Mouse (Mus musculus) left cerebral cortex, postnatal 10 days (tissue): ENCODE results near the gene Sfxn5. TPM values are rescaled to one million over a fixed set of nuclear protein-coding genes. Genes with fewer than 3 reads are reported as not detected.

Experiments
- DNase-seq, 2 experiments: peaks; one replicate each; pipeline ENCODE4 v3.0.0; 2021 to 2022; ENCODE audit warnings: low spot score in 2 of 2, mixed read lengths in 1 of 2; ENCODE audit errors: extremely low spot score in 1 of 2
- intact Hi-C: fragments of 180-260 bp; cut with DNase I; formaldehyde crosslinking; loops from one replicate; pipeline ENCODE4 v1.15.1; 2025
- total RNA-seq, 2 experiments: library from RNA; stranded (reverse); gene quantifications; 2 replicates each; pipeline ENCODE4 v1.2.3; 2021

The Sfxn5 gene
- total RNA-seq, 2 experiments from 2014 or later: 136 to 141 TPM

DNA sequence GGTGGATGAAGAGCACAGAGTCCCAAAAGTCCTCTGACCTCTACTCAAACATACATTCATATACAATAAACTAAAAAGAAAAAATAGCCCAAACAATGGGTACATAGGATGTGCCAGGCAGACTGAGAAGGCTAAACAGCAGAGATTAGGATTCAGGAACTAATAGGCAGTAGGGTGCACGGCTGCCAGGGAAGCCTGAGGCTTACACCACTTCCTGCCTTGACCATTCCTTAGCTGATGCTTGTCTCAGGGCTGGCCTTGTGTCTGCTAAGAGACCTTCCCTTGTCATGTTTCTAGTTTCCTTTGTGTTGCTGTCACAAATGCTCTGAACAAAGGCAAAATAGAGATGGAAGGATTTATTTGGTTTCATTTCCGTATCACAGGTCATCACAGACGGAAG is 26.8 kb downstream of the Sfxn5 start:
- intact Hi-C loops: no loop called here
- no peak for DNase-seq

DNA sequence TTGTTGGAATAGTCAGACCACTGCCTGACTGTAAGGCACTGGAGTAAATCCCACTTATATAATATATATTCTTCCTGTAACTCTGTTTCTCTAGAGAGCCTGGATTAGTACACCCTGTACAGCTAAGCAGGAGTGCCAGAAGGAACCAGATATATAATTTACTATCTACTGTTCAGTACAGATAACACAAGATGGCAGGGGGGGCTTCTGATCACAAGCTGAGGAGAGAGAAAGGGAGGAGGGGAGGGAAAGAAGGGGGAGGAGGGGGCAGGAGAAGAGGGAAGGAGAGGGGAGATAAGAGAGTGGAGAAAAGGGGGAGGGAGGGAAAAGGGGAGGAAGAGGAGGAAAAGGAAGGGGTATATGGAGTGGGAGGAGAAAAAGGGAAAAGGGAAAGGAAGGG is 27.4 kb downstream of the Sfxn5 start:
- no peak for DNase-seq

DNA sequence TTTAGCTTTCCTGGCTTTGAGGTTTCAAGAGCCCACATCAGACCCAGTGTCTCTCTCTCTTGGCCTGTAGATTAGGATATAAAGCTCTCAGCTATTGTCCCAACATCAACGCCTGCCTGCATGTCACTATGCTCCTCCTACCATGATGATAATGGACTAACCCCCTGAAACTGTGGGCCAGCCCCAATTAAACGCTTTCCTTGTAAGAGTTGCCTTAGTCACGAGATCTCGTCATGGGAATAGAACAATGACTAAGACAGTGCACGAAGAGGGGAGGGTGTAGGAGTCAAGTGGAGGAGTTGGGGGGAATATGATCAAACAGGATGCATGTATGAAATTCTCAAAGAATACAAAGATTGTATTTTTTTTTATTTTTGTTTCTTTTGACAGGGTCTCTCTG is 28.3 kb downstream of the Sfxn5 start:
- intact Hi-C loops: no loop called here
- DNase-seq: no peak

More for the DNA sequence above, 27.4 kb downstream of the Sfxn5 start:
- intact Hi-C loops: no loop called here

DNA sequence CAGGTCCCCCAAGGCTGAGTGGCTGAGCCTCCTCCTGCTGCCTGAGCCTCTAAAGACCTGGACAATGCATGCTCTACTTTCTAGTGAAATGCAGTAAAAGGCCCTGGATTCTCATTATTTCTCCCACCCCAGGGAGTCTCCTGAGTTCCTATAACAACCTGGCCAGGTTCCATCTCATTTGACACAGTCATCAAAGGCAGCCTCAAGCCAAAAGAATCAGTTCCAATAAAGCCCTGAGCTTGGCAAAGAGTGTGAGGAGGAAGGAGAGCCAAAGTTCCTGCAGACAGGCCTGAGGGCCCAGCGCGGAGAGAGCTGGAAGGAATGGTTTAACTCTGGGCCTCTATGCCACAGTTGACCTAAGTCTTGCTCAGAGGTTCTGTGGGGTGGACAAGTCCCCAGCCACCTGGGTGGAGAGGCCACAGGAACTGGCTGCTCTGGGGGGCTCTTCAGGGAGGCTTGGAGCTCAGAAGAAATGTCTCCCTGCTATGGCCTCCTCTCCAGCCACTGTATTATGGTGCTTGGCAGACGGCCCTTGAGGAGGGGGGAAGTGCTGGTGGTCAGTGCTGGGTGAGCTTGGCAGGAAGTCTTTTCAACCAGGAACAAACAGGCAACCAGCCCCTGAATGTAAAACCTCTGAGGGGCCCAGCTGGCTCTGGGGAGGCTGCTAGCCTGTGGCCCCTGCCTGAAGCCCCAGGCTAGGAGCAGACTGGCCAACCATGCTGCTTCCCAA is 30.7 kb downstream of the Sfxn5 start:
- intact Hi-C loops: no loop called here
- DNase-seq: peak; percentile 76 to 80

DNA sequence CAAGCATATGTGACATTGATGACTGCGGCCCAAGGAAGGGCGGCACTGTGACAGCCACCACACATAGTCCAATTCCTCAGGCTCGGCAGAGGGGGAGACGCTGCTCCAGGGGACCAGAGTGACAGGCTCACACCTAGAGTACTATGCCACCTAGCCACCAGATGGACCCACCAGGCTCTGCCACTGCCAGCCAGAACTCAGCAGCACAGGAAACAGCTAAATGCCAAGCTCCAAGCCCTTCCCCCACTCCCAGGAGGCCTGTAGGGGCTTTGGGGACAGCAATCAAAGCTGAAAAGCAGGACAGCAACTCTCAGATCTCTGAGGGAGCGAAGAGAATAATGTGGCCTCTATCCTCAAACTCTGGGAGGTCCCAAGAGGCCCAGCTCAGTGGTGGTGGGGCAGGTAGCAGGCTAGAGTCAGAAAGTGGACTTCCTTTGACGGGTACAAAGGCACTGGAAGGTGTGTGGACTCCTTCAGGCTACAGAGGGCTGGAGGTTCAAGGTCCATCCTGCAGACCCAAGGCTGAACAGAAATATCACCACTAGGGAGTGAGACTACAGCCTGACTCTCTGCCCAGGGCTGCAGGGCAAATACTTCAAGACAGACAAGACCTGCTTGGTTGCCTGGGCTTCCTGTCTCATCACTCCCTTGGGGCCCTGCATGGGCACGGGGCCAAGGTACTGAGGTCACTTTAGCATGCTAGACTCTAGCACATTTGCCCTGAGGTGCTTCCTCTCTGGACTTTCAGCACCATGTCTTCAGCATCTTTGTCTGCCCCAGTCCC is 37.6 kb downstream of the Sfxn5 start:
- peak in 1 of 2 experiments; percentile 83 for DNase-seq
- intact Hi-C loops: loop anchor here (5.0 kb wide), 1 partner anchor 37 kb away; the partner anchor contains the start of gene Sfxn5

DNA sequence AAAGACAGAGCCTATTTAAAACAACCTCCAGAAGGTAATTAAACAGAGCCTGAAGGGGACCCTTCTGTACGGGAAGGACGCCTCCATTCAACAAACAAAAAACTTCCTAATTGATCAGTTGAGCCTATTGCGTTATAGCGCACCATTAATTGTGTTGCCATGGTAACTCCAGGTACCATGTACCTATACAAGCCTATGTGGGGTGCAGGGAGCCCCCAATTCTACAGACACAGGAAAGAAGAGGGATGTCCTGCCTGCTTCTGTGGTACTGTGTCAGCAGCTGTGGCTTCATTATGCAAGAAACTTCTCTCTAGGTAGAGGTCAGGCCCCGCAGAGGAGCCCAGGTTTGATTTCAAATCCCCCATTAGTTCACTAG is 39.2 kb downstream of the Sfxn5 start:
- no peak for DNase-seq
- intact Hi-C loops: no loop called here

DNA sequence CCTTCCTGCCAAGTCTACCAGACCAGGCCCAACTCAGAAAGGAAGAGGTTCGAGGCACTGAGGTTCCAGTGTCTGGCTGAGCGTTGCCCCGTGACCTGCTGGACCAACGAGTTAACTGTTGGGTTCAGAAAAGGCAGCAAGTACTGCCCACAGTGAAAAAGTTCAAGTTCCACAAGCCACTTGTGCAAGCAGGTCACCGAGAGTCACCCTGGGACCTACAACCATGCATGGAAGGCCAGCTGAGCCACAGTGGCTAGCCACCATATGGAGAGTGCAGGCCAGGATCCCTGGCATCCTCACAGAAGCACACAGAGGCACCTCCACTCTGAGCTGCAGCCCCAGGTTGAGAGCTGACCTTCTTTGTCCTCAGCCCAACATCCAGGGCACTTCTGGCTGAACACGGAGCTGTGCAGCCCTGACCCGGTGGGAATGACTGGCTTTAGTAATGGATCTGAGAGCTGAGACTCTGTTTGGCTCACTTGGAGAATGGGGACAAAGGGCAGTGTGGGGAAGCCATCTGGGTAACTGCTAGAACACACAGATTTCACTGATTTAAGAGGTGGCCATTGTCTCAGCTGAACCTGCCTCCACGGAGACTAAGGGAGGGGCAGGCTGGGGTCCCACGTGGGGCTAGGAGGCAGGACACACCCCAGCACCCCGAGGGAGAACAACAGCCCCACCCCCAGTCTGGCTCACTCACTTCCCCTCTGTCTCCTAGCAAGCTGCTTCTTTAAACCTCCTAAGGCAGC is 39.8 kb downstream of the Sfxn5 start:
- intact Hi-C loops: no loop called here
- peak in 1 of 2 experiments; percentile 61 for DNase-seq

DNA sequence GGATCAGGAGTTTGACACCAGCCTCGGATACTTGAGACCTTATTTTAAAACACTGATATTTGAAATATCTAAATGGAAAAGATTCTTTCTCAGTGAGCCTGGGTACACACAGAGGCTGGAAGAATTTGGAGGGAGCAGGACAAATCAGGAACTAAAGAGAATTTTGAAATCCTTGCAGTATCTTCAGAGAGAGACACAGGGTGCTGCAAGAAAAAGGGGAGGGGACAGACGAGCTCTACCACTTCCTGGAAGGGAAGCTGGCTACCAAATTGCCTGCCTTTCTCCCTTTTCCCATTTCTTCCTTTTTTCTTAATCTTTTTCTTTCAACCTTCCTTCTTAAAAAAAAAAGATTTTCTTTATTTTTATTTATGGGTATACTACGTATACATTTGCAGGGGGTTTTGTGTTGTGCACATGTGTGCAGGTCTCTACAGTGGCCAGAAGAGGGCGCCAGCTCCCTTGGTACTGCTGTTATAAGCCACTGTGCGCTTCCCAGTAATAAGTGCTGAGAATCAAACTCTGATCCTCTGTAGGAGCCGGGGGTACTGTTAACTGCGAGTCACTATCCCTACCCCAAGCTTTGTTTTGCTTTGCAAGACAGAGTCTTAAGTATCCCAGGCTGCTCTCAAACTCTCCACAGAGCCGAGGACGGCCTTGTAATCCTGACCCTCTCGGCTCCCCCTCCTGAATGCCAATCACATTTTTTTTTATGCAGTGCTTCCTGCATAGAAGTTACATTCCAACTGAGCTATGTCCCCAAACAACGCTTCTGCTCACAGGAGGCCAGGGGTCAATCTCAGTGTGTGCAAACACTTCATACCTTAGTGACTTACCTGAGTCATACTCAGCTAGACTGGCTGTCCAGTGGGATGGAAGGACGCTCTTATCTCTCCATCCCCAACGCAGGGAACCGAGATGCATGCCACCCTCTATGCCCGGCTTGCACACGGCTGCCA is 42.1 kb downstream of the Sfxn5 start:
- DNase-seq: no peak
- intact Hi-C loops: no loop called here

DNA sequence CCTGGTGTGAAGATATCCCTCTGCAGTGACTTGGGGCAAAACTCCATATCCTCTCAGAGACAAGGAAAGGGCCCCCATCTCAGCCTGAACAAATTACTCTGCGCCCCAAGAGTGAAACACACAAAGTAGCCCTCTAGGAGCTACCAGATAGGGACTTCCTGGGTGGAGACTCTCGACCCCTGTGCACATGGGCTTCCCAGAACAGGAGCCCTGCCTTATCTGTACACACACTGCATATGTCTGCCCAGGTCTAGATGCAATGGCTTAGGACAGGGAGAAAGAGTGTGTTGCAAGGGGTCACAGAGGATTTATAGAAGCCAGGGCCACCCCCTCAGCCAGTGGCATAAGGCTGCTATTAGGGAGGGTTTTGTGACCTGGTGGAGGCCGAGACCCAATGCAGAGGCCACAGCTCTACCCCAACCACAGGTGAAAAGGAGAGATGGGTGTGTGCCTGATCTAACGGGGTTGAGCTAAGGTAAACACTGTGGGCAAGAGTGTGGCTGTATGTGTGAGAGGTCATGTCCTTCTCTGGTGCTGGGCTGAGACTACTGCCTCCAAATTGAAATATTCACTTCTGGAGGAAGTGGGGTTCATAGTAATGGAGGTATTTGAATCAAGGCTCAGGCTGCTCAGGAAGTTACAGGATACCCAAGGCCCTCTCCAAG is 44.9 kb downstream of the Sfxn5 start:
- intact Hi-C loops: no loop called here

DNA sequence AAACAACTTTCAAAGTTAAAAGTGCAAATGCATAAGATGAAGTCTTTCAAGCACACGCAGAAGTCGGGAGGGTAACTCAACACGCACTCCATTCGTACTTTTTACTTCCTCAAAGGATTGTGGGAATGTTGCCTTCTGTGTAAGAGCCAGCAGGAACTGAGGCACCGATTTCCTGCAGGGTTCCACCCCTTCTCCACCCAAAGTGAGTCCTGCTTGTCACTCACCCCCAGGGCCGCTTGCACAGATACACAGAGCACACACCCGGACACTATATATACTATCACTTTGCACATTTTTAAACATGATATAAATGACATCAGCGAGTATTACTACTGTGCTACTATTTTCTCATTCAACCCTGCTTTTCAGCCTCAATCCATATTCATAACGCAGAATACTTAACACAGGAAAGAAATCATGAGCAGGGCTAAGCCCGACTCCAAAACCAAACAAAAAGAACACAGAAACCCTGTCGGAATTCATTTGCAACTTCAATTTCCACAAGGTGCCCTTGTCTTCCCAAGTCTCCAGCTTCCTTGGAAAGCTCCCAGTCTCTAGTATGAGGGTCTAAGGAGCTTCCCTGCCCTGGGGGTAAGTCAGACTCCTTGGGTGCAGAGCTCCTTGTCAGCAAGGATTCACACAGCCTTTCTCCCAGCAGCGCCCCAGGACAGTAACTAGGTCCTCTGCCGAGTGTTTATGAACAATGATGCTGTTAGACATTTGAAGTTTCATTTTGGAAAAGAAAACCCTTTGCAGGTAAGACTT is 46.8 kb downstream of the Sfxn5 start:
- DNase-seq: no peak
- intact Hi-C loops: no loop called here

More for the DNA sequence above, 44.9 kb downstream of the Sfxn5 start:
- DNase-seq: no peak

DNA sequence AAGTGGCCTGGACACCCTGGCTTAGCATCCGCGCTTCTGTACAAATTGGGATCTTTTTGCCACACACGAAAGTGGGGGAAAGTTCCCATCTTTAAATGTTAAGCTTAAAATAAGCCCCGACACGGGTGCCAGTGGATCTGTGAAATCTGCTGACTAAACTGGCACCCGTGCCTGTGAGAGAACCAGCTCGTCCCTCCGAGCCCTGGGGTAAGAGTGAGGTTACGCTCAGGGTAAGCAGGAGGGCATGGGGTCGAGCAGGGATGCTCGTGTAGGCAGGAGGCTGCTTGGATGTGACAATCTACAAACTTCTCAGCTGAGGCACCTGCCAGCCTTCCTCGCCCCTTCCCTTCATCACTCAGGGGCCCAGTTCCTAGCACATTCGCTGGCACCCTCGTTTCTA is 52.4 kb downstream of the Sfxn5 start:
- intact Hi-C loops: no loop called here
- DNase-seq: no peak

DNA sequence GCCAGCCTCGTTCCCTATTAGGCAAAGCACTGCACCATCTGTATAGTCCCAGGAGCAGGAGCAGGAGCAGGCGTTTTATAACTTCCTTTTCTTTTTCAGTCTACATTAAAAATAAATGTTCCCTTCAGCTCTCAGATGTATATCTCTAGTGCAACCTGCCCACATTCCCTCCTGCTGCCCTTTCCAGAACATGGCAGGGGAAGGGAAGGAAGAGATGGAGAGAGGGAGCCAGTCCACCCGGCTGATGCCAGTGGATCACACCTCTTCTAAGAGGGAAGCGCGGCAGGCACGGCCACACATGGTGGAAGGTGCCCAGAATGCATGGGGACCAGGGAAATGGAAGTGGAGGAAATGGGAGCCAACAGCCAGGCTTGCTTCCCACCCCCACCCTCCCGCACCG is 56.7 kb downstream of the Sfxn5 start:
- DNase-seq: peak in 1 of 2 experiments; percentile 45
- intact Hi-C loops: no loop called here

DNA sequence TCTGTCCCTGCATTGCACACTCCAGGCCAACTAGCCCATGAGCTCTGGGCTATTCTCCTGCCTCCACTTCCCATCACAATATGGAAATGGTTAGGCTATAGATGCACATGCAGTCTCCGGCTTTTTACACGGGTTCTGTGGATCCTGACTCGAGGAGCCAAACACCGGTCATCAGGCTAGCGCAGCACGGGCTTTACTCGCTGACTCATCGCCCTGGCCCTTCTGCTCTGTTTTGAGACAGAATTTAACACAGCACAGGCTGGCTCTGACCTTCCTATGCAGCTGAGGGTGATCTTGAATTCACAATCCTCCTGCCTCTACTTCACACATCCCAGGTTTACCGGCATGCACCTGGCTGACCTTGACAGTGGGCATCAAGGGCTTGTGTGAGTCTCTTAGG is 60.8 kb downstream of the Sfxn5 start:
- intact Hi-C loops: no loop called here
- no peak for DNase-seq

DNA sequence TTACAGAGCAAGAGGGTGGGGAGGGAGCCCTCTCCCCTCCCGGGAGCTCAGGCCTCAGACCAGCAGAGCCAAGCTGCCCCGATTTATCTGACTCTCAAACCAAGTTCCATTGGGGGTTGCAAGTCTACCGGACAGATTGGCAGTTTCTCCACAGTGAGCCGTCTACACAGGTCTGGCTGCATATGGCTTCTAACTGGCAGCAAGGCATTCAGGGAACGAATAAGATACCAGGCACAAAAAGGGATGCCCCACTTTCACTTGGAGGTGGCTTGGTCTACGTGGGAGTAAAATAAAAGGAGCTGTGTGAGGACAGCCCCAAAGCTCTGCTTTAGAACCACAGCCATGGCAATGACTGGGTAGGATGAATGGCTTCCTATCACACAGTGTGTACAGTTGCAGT is 67.2 kb downstream of the Sfxn5 start:
- no peak for DNase-seq

DNA sequence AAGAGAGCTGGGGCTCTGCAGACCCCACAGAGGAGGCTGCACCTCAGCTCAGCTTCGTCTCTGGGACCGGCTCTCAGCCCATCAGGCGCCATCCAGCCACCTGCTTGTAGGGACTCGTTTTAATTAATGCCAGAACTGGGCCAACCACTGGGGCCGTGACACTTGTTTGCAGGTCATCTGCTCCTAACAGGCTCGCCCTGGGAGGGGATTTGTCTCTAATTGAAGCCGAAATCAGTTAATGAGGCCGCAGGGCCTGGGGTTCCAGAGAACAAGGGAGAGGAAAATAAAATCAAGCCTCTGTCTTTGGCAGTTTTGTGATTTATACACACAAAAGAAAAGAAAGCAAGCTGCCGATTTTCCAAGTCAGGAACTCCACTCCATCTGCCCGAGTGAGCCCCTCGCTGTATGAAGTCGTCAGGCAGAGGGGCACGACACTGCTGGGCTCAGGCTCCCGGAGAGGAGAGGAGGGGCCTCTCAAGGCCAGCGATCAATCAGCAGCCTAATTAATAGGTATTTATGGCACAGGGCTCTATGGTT is 68.2 kb downstream of the Sfxn5 start:
- intact Hi-C loops: no loop called here

More for the DNA sequence above, 67.2 kb downstream of the Sfxn5 start:
- intact Hi-C loops: no loop called here

DNA sequence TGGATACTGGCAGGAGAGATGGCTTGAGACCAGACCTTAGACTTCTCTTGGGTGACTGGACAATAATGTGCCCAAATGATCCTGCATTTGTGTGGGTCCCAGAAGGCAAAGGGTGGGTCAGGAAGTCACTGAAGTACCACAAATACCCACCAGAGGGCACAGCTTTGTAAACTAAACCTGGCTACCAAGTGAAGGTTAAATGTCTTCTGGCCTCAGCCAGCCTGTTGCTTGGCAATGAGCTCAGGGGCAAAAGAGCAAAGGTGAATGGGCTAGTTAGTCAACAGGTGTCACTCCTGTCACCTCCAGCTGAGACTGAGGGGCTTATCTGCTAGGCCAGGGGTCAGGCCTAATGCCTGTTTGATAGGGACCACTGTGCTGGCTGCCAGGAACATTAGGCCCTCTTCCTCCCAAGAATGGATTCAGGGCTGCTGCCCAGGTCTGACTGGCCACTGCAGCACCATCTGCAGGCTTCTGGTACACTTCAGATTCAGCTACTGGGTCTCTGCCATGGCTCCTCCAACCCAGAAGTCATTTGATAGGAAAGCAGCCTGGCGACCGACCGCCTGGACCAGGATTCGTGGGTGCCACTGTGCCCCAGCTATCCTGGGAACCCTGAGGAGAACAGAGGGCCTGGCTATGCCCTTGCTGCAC is 70.2 kb downstream of the Sfxn5 start:
- no peak for DNase-seq
- intact Hi-C loops: no loop called here

More for the DNA sequence above, 68.2 kb downstream of the Sfxn5 start:
- no peak for DNase-seq
